Mouse (Mus musculus): ENCODE results near the gene Ankrd27.

The Ankrd27 gene

GRCm38 (mm10) chr7:35636229-35636628, 50.2 kb downstream of the Ankrd27 start:
- DNase-seq (ENCODE audit: low spot score in 2 of 2), result peak in 1 of 2 experiments; percentile 27

GRCm38 (mm10) chr7:35636874-35637273, 50.8 kb downstream of the Ankrd27 start:
- DNase-seq (ENCODE audit: low spot score in 2 of 2), result no peak

DNA sequence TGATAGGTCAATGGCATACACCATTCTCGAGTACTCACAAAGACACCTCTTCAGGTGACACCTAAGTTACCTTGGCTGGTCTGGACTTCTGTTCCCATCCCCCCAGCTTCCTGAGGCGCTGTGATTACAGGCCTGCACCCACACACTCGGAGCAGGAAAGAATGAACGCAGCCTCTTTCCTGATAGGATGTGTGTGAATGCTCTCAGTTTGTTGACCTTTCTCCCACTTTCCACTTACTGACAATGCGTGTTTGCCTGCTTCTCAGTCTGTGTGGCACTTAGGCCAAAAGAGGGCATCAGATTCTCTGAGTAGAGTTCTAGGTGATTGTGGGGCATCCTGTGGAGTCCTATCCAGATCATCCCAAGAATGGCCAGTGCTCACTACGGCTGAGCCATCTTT, 54.0 kb downstream of the Ankrd27 start:
- DNase-seq (ENCODE audit: low spot score in 2 of 2), result no peak

- DNase-seq (ENCODE audit: low spot score in 2 of 2), result peak; percentile 49 to 51
Measured at GRCm38 (mm10) chr7:35646317-35647081, 60.5 kb downstream of the Ankrd27 start.

DNA sequence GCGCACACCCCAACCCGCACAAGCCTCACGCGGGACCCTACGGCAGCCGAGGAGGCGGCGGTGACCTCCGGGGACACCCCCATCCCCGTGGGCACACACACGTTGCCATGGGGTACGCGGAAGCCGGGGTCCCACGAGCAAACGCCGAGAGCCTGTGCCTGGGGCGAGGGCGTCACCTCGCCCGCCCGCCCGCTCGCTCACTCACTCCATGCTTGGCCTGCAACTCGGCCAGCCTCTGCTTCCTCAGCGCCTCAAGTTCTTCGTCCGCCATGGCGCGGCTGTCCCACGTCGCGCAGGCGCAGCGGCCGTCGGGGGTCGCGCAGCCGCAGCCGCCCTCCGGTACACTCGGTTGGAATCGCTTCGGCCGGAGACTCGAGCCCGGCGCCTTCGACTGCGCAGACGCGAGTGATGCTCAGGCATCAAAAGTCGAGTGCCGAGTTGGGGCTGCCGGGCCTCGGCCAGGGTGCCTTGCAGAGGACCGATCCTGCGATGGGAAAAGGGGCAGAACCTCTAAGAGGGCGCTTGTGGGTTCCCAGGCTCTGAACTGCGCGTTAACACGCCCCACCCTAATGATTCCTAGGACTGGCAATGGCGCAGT, 61.2 kb downstream of the Ankrd27 start, which contains the start of gene Pdcd5:
TSS of gene Pdcd5 (minus strand) at position 421 of the 598 bp plus-strand sequence.
- DNase-seq (ENCODE audit: low spot score in 2 of 2), result peak; percentile 94 to 98

DNA sequence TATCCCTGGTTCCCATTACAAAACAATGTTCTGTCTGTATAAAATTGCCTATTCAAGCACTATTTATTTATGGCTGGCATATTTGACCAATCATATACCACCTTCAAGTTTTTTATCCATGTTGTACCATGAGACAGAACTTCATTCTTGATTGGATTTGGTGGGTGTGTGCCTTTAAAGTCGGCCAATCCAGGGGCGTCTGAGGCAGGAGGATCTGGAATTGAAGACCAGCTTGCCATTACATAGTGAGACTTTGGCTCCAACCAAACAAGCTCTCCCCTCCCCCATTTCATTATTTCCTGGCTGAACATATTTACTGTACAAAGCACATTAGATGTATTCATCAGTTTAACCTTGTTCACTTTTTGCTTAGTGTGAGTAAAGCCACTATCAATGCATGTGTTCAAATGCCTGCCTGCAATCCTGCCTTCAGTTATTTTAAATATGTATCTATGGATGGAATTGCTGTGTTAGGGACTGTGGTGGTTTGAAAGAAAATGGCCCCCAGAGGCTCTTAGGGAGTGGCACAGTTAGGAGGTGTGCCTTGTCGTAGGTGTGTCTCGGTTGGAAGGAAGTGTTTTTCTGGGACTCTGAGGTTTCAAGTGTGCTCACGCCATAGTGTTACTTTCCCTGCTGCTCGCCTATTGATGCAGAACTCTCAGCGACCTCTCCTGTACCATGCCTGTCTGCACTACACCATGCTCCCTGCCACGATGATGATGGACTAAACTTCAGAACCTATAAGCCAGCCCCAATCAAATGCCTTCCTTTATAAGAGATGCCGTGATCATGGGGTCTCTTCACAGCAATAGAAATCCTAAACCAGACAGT, 62.4 kb downstream of the Ankrd27 start:
- DNase-seq (ENCODE audit: low spot score in 2 of 2), result no peak

DNA sequence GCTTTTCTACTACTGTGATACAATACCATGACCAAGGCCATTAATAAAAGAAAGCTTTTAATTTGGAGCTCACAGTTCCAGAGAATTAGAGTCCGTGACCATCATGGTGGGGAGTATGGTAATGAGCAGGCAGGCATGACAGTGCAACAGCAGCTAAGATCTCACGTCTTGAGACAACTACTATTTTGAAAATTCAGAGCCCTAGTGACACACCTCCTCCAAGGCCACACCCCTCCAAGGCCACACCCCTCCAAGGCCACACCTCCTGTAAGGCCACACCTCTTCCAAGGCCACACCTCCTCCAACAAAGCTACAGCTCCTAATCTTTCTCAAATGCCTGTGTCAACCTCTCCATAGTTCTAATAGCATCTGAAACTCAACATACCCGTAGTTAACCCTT, 63.0 kb downstream of the Ankrd27 start:
- no peak for DNase-seq (ENCODE audit: low spot score in 2 of 2)

DNA sequence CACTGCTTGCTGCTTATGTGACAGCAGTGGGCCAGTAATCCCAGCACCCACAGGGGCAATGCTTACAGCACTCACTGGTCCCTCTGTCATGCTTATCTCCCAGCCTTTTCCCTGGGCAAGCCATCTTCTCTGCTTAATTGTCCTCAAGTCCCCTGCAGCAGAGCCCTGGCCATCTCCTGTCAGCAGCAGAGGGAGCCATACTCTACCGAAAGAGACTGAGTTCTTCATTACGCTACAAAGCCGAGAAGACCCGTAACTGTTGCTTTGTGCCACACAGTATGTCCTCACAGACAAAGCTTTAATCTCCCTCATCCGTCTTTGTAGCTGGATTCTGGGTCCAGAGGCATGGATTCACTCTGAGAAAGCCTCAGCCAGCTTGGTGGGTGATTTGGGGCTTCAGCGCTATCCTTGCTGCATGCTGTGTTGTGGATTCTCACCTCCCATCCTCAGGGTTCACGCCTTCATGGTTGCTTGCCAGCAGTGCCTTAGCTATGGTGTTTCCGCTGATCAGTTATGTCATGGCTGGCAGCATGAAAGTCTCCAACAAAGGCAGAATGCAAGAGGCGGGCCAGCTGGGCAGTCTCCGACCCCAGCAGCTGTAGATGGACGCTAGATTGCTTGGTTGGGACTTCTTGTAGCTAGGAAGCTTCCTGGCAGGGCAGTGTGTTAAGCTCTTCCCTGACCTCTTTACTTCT, 64.8 kb downstream of the Ankrd27 start:
- no peak for DNase-seq (ENCODE audit: low spot score in 2 of 2)

DNA sequence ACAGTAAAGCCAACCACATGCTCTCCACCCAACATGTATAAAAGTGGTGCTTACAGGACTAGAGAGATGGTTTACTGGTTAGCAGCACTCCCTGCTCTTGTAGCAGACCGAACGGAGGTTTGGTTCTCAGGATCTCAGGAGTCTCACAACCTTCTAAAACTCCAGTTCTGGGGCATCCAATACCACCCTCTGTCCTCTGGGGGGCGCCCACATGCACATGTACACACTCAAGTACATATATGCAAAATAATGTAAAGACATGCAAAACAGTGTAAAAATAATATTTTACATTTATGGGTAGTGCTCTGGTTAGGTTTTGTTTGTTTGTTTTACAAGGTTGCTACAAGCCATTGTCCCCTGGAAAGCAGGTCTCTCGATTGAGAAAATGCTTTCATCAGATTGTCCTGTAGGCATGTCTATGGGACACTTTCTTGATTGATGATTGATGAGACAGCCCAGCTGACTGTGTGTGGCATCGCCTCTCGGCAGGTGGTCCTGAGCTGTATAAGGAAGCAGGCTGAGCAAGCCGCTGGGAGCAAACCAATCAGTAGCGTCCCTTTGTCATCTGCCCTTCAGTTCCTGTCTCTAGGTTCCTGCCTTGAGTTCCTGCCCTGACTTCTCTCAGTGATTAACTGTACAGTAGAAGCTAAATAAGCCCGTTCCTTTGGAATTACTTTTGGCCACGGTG, 65.7 kb downstream of the Ankrd27 start:
- DNase-seq (ENCODE audit: low spot score in 2 of 2), result no peak

- DNase-seq (ENCODE audit: low spot score in 2 of 2), result no peak
Measured at GRCm38 (mm10) chr7:35657829-35658228, 71.8 kb downstream of the Ankrd27 start.

DNA sequence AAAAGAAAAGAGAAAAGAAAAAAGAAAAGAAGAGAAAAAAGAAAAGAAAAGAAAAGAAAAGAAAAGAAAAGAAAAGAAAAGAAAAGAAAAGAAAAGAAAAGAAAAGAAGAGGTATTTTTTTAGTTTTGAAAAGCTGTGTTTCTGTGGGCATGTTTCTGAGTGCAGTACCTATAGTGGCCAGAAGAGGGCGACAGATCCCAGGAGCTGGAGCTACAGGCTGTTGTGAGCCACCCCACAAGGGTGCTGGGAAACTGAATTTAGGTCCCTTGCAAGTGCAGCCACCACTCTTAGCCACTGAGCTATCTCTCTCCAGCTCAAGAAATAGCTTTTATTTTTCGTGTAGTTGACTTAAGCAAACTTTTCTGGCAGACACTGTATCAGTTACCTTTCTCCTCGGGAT, 73.1 kb downstream of the Ankrd27 start:
- peak; percentile 12 to 60 for DNase-seq (ENCODE audit: low spot score in 2 of 2)

DNA sequence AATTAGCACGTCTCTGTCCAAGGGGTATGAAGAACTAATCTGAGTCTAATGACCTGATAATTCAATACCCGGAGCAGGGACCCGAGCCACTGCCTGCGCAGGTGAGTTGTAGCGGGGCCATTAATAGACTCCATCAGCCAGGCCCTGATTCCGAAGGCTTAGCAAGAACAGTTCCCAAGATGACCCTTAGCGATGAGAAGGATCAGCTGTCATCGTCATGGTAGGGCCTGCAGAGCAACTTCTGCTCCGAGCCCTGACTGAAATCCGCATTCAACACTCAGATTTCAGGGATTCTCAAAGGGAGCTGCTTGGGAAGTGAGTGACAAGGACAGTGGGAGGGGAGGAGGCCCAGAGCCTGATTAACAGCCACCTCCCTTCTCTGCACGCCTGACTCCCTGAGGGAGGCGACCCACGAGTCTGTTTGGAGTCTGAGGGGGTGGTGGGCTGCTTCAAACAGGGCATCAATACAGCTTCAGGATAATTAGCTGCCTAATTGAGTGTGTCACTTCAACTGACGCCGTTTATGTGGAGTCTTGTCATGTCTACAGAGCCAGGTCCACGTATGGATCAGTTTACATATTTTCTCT, 77.8 kb downstream of the Ankrd27 start:
- DNase-seq (ENCODE audit: low spot score in 2 of 2), result no peak

DNA sequence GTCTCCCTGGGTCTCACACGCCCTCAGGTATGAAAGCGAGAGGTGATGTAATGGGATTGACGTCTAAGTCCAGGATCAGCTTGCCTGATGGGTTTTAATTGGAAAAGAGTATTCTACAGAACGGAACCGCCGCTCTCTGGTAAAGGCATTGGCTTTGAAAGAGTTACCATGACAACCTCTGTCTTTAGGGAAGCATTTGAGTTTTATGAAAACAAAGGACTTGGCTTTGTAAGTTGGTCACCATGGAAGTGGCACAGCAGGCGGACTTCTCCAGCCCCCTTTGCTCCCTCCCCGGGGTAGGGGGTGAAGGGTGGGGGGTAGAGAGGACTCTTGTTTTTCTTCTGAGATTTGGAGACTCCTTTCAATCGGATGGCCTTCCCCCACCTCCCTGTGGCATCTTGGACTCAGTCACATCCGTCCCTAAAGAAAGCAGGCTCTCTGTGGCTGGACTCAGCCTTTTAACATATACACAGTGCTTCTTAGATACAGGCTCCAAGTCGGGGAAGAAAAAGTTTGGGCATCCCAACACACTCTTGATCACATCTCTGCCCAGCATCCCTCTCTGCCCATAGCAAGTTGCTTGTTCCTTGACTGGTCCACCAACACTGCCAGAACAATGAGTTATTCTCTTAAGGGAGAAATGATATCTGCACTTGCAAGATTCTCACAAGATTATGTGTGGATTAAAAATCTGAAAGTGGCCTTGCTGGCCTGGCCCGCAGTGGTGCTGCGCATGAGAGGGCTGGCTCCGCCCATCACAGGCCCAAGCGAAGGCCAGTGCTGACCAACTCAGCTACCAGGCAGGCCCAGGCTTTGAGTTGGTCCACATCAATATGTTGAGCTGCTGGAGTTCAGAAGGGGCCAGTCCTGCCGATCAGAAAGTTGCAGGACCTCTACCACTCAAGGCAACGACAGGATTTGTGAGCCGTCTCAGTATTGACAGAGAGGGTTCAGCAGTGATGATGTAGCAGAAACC, 82.3 kb downstream of the Ankrd27 start:
- no peak for DNase-seq (ENCODE audit: low spot score in 2 of 2)

- DNase-seq (ENCODE audit: low spot score in 2 of 2), result no peak
Measured at GRCm38 (mm10) chr7:35678976-35679375, 92.9 kb downstream of the Ankrd27 start.

DNA sequence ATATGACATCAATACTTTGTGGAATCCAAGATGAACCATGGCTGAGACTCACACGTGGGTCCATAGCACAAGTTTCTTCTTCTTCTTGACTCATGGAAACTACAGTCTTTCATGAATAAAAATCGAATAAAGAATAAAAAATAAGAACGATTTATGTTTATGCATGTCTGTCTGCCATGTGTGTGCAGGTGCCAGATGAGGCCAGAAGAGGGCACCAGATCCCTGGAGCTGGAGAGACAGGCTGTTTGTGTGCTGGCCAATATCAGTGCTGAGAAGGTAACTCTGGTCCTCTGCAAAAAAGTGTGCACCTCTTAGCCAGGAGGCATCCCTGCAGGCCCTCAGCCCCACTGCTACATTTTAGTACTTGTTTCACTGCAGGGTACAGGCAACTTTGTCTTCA, 95.5 kb downstream of the Ankrd27 start:
- DNase-seq (ENCODE audit: low spot score in 2 of 2), result no peak

- DNase-seq (ENCODE audit: low spot score in 2 of 2), result no peak
Measured at GRCm38 (mm10) chr7:35683409-35684122, 97.5 kb downstream of the Ankrd27 start.

DNA sequence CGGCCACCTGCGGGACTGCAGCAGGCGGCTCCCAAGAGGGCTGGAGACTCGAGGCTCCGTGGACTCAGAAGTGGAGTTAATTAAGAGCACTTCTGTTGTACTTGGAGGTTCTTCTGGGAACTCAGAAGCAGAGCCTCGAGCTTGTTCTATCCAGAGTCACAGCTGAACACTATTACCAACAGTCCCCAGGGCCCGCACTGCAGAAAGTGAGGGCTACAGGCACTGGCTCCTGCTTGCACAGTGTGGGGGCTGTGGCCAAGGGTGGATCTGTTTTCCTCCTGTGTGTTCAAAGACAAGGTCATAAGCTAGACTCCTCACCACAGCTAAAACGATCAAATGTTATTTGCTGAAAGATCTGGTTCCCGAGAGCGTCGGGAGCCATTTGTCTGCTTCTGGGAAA, 100.2 kb downstream of the Ankrd27 start:
- no peak for DNase-seq (ENCODE audit: low spot score in 2 of 2)

DNA sequence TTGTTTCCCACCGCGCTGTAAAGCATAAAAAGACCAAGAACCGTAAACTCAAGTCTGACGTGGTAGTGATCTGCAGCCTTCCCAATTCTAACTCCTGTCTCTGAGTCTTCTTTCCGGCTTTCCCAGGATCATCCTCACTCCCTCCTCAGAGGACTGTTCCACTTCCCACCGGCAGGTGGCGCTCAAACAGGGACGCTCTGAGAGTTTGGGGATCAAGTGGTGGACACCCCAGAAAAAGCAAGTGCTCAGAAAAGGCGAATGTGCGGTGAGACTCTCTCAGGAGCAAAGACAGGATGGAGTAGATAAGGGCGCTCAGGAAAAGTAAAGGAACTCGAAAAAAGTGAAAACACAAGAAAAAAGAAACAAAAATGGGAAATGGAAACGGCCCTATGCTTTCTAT, 100.7 kb downstream of the Ankrd27 start:
- peak in 1 of 2 experiments; percentile 46 for DNase-seq (ENCODE audit: low spot score in 2 of 2)

DNA sequence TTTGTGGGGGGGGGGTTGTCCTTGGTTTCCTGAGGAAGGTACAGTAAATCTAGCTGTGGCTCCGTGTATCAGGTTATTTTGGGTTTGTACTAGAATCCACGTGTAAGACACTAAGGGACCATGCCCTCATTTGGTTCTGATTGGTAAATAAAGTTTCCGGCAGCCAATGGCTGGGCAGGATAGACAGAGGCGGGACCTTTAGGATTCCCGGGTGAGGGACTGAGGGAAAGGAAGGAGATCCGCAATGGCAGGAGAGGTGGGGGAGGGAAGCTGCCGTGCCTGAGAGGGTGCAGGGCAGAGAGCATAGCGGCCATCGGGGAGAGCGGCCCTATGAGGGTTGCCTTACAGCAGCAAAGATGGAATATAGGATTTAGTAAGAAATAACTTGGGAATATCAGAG, 101.2 kb downstream of the Ankrd27 start:
- DNase-seq (ENCODE audit: low spot score in 2 of 2), result no peak
